Mouse (Mus musculus): ENCODE measurements around the gene Cdkl1.

Gene Cdkl1

GRCm38 (mm10) chr12:69790530-69791505 lies at the start of gene Cdkl1:
TSS of gene Cdkl1 (minus strand) at chr12:69791267.
- DNase-seq (ENCODE audit: low read depth, low spot score), result peak; percentile 89

- peak; percentile 23 for DNase-seq (ENCODE audit: low read depth, low spot score)
Measured at GRCm38 (mm10) chr12:69838376-69838775, 47.3 kb upstream of the Cdkl1 start.

GRCm38 (mm10) chr12:69833982-69834604 lies 43.0 kb upstream of the Cdkl1 start:
- DNase-seq (ENCODE audit: low read depth, low spot score), result no peak

GRCm38 (mm10) chr12:69831239-69831910 lies 40.3 kb upstream of the Cdkl1 start:
- DNase-seq (ENCODE audit: low read depth, low spot score), result no peak

GRCm38 (mm10) chr12:69828214-69828613 lies 37.1 kb upstream of the Cdkl1 start:
- no peak for DNase-seq (ENCODE audit: low read depth, low spot score)

- DNase-seq (ENCODE audit: low read depth, low spot score), result no peak
Measured at GRCm38 (mm10) chr12:69824881-69825597, 34.0 kb upstream of the Cdkl1 start.

GRCm38 (mm10) chr12:69814272-69814671 lies 23.2 kb upstream of the Cdkl1 start:
- no peak for DNase-seq (ENCODE audit: low read depth, low spot score)

GRCm38 (mm10) chr12:69813596-69813995 lies 22.5 kb upstream of the Cdkl1 start:
- DNase-seq (ENCODE audit: low read depth, low spot score), result no peak

GRCm38 (mm10) chr12:69812986-69813385 lies 21.9 kb upstream of the Cdkl1 start:
- DNase-seq (ENCODE audit: low read depth, low spot score), result no peak

GRCm38 (mm10) chr12:69811976-69812375 lies 20.9 kb upstream of the Cdkl1 start:
- DNase-seq (ENCODE audit: low read depth, low spot score), result no peak

GRCm38 (mm10) chr12:69809439-69809838 lies 18.4 kb upstream of the Cdkl1 start:
- no peak for DNase-seq (ENCODE audit: low read depth, low spot score)

- DNase-seq (ENCODE audit: low read depth, low spot score), result no peak
Measured at GRCm38 (mm10) chr12:69807399-69807985, 16.4 kb upstream of the Cdkl1 start.

GRCm38 (mm10) chr12:69805148-69805547 lies 14.1 kb upstream of the Cdkl1 start:
- DNase-seq (ENCODE audit: low read depth, low spot score), result no peak

- DNase-seq (ENCODE audit: low read depth, low spot score), result no peak
Measured at GRCm38 (mm10) chr12:69804393-69805070, 13.5 kb upstream of the Cdkl1 start.

GRCm38 (mm10) chr12:69803196-69803595 lies 12.1 kb upstream of the Cdkl1 start:
- DNase-seq (ENCODE audit: low read depth, low spot score), result no peak

GRCm38 (mm10) chr12:69800586-69800985 lies 9.5 kb upstream of the Cdkl1 start:
- DNase-seq (ENCODE audit: low read depth, low spot score), result no peak

GRCm38 (mm10) chr12:69796311-69796710 lies 5.2 kb upstream of the Cdkl1 start:
- no peak for DNase-seq (ENCODE audit: low read depth, low spot score)

GRCm38 (mm10) chr12:69789766-69790529 lies 1.1 kb downstream of the Cdkl1 start:
- DNase-seq (ENCODE audit: low read depth, low spot score), result no peak

GRCm38 (mm10) chr12:69788380-69788779 lies 2.7 kb downstream of the Cdkl1 start:
- no peak for DNase-seq (ENCODE audit: low read depth, low spot score)

GRCm38 (mm10) chr12:69785471-69785870 lies 5.6 kb downstream of the Cdkl1 start:
- DNase-seq (ENCODE audit: low read depth, low spot score), result no peak
